Mouse (Mus musculus): ENCODE data around the gene Rab8a.
A peak's percentile ranks its signal among the peaks of the same experiment; 100 is the strongest.

Rab8a gene

DNA sequence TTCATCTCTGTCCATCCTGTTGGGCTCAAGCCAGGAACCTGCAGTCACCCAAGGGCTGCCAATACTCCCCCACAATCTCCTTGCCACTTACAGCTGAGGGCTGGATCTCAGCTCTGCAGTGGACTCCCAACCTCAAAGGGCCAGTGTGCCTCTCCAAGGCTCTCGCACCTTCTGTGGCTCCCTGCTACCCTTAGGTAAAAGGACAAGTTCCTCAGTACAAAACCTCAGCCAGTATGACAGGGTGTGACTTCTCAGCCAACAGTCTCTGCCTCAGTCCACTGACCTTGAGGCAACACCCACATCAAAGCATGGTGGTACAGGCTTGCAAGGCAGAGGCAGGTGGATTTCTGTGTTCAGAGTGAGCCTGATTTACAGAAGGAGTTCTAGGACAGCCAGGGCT lies 50.8 kb downstream of the Rab8a start:
- DNase-seq (ENCODE audit: low spot score in 2 of 2) = no peak

DNA sequence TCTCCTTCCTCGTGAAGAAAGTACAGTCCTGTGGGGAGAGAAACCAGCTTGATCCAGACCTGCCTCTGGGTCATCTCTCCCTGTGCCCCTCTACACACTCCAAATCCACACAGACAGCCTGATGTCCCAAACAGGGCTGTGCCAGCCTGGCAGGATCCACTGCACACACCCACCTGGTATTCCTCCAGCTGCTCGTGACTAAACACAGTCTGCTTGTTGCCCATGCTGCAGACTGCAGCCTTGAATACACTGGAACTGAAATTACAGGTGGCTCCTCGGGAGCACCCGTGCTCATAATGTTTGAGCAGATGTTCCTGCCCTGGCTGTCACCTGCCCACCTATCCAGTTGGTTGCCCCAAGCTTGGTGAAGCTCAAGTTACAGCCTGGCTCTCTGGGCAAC lies 51.8 kb downstream of the Rab8a start, which contains the start of gene Cib3:
Cib3 (minus strand) TSS at position 87 of the 400 bp plus-strand sequence.
- DNase-seq (ENCODE audit: low spot score in 2 of 2) = no peak

DNA sequence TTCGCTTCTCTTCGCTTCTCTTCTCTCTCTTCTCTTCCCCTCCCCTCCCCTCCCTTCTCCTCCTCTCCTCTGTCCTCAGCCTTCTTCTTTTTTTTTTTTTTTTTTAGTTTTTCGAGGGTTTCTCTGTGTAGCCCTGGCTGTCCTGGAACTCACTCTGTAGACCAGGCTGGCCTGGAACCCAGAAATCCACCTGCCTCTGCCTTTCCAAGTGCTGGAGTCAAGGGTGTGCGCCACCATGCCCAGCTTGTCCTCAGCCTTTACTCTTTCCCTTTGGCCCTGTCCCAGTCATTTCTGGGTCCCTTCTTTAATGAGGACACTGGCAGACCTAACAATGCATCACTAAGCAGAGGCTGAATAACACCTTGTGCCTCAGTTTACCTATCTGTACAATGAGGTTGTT lies 52.5 kb downstream of the Rab8a start, which contains the start of gene Gm11034:
Gm11034 (minus strand) TSS at position 101 of the 400 bp plus-strand sequence.
- no peak for DNase-seq (ENCODE audit: low spot score in 2 of 2)

DNA sequence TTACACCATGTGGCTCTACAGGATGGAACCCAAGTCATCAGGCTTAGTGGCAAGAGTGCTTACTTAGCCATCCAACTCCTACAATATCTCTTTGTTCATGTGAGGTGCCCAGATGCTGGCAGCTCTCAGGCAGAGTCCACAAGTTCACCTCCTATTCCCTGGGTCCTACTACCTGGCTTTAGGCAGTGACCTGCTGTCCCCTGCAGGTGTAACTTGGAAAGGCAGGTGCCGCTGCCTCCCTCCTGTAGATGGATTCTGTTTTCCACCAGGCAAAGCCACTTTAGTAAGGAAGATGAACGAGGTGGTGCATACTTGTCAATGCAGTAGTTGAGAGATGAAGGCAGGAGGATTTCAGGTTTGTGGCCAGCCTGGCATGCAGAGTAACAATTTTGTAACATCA lies 54.1 kb downstream of the Rab8a start:
- no peak for DNase-seq (ENCODE audit: low spot score in 2 of 2)

DNA sequence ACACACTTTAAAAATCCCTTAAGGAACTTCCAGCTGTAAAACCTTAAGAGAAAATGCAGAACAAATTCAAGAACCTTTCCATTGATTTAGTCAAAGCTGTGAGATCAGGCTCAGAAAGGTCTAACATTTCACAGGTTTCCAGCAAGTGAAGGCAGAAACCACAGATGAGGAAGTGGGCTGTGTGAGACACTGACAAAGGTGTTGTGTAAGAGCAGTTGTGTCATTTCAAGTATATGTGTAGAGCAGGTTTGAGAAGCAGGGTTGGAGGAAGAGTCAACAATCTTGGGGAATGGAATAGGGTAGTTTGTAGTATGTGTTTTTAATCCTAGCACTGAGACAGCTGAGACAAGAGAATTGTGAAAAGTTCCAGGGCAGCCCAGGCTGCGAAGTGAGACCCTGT lies 54.9 kb downstream of the Rab8a start:
- DNase-seq (ENCODE audit: low spot score in 2 of 2) = no peak

DNA sequence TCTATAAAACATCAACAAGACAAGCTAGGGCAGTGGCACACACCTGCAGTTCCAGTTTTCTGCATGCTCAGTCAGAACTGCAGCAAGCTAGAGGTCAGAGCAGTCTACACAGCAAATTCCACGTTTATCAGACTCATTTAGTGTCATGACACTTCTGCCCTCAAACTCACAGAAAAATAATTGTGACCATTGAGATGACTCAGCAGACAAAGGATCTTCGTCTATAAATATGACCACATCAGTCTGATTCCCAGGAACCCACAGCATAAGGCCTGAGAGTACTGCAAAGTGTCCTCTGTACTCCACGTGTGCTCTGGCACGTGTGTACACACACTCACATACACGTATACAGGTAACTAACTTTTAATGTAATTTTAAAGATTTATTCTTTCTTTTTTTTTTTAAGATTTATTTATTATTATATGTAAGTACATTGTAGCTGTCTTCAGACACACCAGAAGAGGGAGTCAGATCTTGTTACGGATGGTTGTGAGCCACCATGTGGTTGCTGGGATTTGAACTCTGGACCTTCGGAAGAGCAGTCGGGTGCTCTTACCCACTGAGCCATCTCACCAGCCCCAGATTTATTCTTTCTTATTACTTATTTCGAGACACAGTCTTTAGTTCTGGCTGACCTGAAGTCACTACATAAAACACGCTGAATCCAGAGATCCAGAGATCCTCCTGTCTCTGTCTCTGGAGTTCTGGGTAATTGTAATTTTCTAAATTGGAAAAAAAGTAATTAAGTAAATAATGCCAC lies 58.0 kb downstream of the Rab8a start:
- no peak for DNase-seq (ENCODE audit: low spot score in 2 of 2)

DNA sequence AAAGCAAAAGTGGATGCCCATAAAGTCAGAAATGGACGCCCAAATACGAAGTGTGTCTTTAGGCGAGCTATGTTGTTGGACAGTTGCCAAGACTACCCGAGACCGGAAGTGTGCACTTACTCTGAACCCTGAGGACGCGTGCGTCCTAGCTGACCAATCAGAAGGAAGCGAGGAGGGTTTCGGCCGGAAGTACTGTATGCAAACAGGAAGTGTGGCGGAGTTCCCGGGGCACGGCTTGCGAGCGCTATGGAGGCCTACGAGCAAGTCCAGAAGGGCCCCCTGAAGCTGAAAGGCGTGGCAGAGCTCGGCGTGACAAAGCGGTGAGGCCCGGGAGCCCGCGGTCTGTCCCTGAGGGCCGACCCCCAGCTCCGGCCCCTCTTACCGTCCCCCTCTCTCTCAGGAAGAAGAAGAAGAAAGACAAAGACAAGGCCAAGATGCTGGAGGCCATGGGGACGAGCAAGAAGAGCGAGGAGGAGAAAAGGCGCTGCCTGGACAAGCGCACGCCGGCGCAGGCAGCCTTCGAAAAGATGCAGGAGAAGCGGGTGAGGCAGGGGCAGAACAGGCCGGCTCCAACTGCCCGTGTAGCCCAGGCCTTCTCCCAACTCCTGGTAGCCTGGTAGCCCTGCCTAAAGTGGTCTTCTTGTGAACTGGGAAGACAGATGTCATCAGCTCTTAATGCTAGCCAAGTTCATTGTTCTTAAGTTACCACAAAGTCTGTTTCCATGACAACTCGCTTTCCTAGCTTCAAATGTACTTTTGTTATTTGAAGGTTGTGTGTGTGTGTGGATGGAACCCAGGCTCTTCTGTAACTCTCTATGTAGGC lies 58.8 kb downstream of the Rab8a start, which contains the start of gene Fam32a:
Fam32a (plus strand) TSS at position 190 of the 823 bp plus-strand sequence.
- DNase-seq (ENCODE audit: low spot score in 2 of 2) = peak; percentile 85 to 87

DNA sequence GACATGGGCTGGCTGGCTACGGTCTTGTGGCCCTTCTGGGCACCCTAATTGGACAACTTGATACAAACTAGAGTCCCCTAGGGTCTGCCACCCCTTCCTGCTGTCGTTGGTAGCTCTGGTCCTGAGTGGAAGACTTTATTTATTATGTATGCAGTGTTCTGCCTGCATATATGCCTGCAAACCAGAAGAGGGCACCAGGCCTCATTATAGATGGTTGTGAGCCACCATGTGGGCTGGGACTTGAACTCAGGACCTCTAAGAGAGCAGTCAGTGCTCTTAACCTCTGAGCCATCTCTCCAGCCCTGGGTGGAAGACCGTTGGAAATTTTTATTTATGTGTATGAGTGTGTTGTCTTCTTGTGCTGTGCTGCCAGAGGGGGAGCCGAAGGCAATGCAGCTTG lies 59.8 kb downstream of the Rab8a start:
- DNase-seq (ENCODE audit: low spot score in 2 of 2) = no peak

DNA sequence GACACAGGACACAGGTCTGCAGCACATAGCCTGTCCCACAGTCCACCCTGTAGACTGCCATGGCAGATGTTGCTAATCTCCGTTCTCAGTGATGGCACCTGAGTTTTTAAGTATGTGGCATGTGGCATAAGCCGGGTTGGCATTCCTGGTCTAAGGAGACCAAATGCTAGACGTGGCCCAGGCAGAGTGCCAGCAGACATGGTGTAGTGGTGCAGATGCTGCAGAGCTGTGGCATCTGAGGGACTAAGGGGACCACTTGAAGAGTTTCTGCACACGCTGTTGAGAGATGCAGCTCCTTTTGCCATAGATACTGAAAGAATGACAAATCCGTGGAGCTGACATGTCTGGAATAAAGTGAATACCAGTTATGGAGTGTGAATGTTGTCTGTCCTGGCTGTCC lies 61.7 kb downstream of the Rab8a start:
- no peak for DNase-seq (ENCODE audit: low spot score in 2 of 2)
